Mouse (Mus musculus): ENCODE results near the gene Stbd1. TPM values are rescaled to one million over a fixed set of nuclear protein-coding genes. Genes with fewer than 3 reads are reported as not detected.

Stbd1 gene
- polyA plus RNA-seq, 1 experiment: 1.9 TPM

- Histone ChIP-seq H3K27ac (ENCODE audit: control insufficient read depth, insufficient read depth, low read depth, low read length) (no peak overlapping the region), H3K36me3 (ENCODE audit: control insufficient read depth, insufficient read depth, low read length) (no peaks in the 10 kb centered on the region; the same call in 1 of the 2 replicates), H3K27me3 (ENCODE audit: control insufficient read depth, insufficient read depth, low read length) (no peaks in the 10 kb centered on the region), H3K4me1 (ENCODE audit: control insufficient read depth, insufficient read depth, low read length) (peaks cover 10% of the 10 kb centered on the region), H3K4me3 (ENCODE audit: control insufficient read depth, low read depth, low read length) (no peak overlapping the region)
- TF ChIP-seq CTCF (IDR thresholded peaks at IDR 0.05; ENCODE audit: control insufficient read depth, insufficient read depth, insufficient replicate concordance, low read depth, low read length): no peak
These were observed 1.8 kb downstream of the Stbd1 start for GRCm38 (mm10) chr5:92604452-92605247.

DNA sequence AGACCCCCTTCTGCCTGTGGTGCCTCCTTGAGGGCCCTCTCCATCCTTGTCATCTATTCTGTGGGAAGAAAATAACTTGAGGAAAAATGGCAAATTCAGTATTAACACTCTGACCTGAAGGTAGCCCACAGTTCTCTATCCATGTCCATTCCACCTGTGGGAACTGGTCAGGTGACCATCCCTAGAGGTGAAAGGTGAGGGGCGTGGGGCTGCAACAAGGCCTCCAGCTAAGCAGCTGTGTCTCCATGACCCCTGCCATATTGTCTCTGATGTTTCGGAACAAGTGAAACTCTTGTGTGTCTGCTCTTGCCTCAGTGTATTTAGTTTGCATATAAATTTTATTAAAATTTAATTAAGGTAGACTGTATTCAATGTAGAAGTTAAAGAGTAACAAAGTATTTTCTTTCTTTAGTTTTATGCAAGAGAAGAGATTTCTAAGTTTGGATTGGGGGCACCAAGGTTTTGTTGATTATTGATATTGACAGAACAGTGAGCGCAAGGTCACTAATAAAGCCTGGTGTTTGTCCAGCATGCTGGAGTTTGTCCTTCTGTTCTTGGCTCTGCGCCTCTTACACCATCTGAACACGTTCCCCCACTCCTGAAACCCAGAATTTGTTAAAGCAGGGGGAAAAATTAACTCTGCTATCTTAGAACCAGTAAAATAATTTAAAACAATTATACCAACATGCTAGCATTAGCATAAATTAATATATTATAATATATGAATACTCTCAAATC is 4.8 kb downstream of the Stbd1 start:
- Histone ChIP-seq H3K27me3 (ENCODE audit: control insufficient read depth, insufficient read depth, low read length) (no peaks in the 10 kb centered on the region), H3K4me3 (ENCODE audit: control insufficient read depth, low read depth, low read length) (no peak overlapping the region)
- TF ChIP-seq CTCF (IDR thresholded peaks at IDR 0.05; ENCODE audit: control insufficient read depth, insufficient read depth, insufficient replicate concordance, low read depth, low read length) (no peak), POLR2A (IDR thresholded peaks at IDR 0.05; ENCODE audit: control insufficient read depth, low read depth, low read length) (no peak)

GRCm38 (mm10) chr5:92612756-92613155 is 9.9 kb downstream of the Stbd1 start:
- no peak overlapping the region for H3K27ac ChIP-seq (ENCODE audit: control insufficient read depth, insufficient read depth, low read depth, low read length)
- H3K27me3 ChIP-seq (ENCODE audit: control insufficient read depth, insufficient read depth, low read length): no peaks in the 10 kb centered on the region
- peaks cover 2% of the 10 kb centered on the region for H3K36me3 ChIP-seq (ENCODE audit: control insufficient read depth, insufficient read depth, low read length)
- no peak overlapping the region for H3K4me3 ChIP-seq (ENCODE audit: control insufficient read depth, low read depth, low read length)
- H3K4me1 ChIP-seq (ENCODE audit: control insufficient read depth, insufficient read depth, low read length): no peaks in the 10 kb centered on the region
- no peak for TF ChIP-seq POLR2A (IDR thresholded peaks at IDR 0.05; ENCODE audit: control insufficient read depth, low read depth, low read length)
- no peak for TF ChIP-seq CTCF (IDR thresholded peaks at IDR 0.05; ENCODE audit: control insufficient read depth, insufficient read depth, insufficient replicate concordance, low read depth, low read length)

More for the DNA sequence above, 4.8 kb downstream of the Stbd1 start:
- Histone ChIP-seq H3K36me3 (ENCODE audit: control insufficient read depth, insufficient read depth, low read length) (peaks cover 2% of the 10 kb centered on the region), H3K27ac (ENCODE audit: control insufficient read depth, insufficient read depth, low read depth, low read length) (no peak overlapping the region), H3K4me1 (ENCODE audit: control insufficient read depth, insufficient read depth, low read length) (peaks cover 9% of the 10 kb centered on the region)

DNA sequence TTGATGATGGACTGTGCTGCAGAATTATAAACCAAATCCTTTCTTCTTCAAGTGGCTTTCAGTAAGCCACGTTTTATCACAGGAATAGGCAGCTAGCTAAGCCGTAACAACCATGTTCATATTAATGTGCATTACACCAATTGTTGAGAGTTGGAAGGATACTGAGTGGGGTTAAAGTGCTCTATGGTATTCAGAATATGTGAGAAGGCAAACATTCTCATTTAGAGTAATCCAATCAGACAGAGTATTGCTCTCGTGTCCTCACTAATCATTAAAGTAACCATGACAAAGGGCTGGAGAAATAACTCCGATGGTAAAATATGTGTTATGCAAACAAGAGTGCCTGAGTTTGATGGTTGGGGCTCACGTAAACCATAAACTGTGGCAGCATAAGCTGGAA is 19.0 kb downstream of the Stbd1 start:
- no peaks in the 10 kb centered on the region for H3K27me3 ChIP-seq (ENCODE audit: control insufficient read depth, insufficient read depth, low read length)
- H3K27ac ChIP-seq (ENCODE audit: control insufficient read depth, insufficient read depth, low read depth, low read length): no peak overlapping the region
- no peaks in the 10 kb centered on the region for H3K4me1 ChIP-seq (ENCODE audit: control insufficient read depth, insufficient read depth, low read length)
- peaks cover 4% of the 10 kb centered on the region; the same call in 1 of the 2 replicates for H3K36me3 ChIP-seq (ENCODE audit: control insufficient read depth, insufficient read depth, low read length)
- H3K4me3 ChIP-seq (ENCODE audit: control insufficient read depth, low read depth, low read length): no peak overlapping the region
- TF ChIP-seq POLR2A (IDR thresholded peaks at IDR 0.05; ENCODE audit: control insufficient read depth, low read depth, low read length) (no peak), CTCF (IDR thresholded peaks at IDR 0.05; ENCODE audit: control insufficient read depth, insufficient read depth, insufficient replicate concordance, low read depth, low read length) (no peak)

DNA sequence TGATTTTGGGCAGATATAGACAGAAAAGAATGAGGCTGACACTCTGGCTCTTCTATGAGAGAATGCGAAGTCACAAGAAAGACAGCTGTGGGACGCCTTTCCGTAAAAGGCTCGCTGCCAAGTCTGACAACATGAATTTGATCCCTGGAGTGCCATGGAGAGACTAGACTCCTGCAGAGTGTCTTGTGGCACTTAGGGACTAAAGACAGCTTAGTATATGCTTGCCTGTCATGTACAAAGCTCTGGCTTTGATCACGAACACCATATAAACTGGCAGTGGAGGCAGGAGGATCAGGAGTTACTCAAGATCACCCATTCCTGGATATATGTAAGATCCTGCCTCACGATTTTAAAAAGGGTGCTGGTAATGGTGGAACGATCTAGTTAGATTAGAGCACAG is 25.1 kb downstream of the Stbd1 start:
- no peaks in the 10 kb centered on the region for H3K27me3 ChIP-seq (ENCODE audit: control insufficient read depth, insufficient read depth, low read length)
- no peak overlapping the region for H3K4me3 ChIP-seq (ENCODE audit: control insufficient read depth, low read depth, low read length)
- no peaks in the 10 kb centered on the region for H3K4me1 ChIP-seq (ENCODE audit: control insufficient read depth, insufficient read depth, low read length)
- no peak overlapping the region for H3K27ac ChIP-seq (ENCODE audit: control insufficient read depth, insufficient read depth, low read depth, low read length)
- no peak for TF ChIP-seq CTCF (IDR thresholded peaks at IDR 0.05; ENCODE audit: control insufficient read depth, insufficient read depth, insufficient replicate concordance, low read depth, low read length)
- TF ChIP-seq POLR2A (IDR thresholded peaks at IDR 0.05; ENCODE audit: control insufficient read depth, low read depth, low read length): no peak
- H3K36me3 ChIP-seq (ENCODE audit: control insufficient read depth, insufficient read depth, low read length): peaks cover 2% of the 10 kb centered on the region

DNA sequence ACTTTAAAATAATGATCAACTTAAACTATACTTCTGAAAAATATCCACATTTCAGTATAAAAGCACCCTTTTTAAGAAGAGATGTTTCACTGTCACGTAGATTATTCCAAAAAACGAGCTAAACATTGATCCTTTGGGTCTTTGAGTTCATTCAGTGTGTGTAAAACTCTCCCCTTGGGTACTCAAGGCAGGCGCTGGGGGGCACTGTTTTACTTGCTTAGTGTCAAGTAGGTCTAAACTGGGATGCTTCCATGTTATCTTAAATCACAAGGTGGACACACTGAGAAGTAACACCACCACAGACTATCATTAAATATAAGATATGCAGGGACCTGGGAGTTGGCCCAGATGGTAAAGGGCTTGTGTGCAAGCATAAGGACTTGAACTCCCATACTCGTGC is 30.7 kb downstream of the Stbd1 start:
- H3K36me3 ChIP-seq (ENCODE audit: control insufficient read depth, insufficient read depth, low read length): no peaks in the 10 kb centered on the region; the same call in none of the 2 replicates
- TF ChIP-seq CTCF (IDR thresholded peaks at IDR 0.05; ENCODE audit: control insufficient read depth, insufficient read depth, insufficient replicate concordance, low read depth, low read length) (no peak), POLR2A (IDR thresholded peaks at IDR 0.05; ENCODE audit: control insufficient read depth, low read depth, low read length) (no peak)
- no peaks in the 10 kb centered on the region for H3K4me1 ChIP-seq (ENCODE audit: control insufficient read depth, insufficient read depth, low read length)
- no peaks in the 10 kb centered on the region for H3K27me3 ChIP-seq (ENCODE audit: control insufficient read depth, insufficient read depth, low read length)
- no peak overlapping the region for H3K4me3 ChIP-seq (ENCODE audit: control insufficient read depth, low read depth, low read length)
- no peak overlapping the region for H3K27ac ChIP-seq (ENCODE audit: control insufficient read depth, insufficient read depth, low read depth, low read length)

- peaks cover 1% of the 10 kb centered on the region for H3K36me3 ChIP-seq (ENCODE audit: control insufficient read depth, insufficient read depth, low read length)
- no peak overlapping the region for H3K27ac ChIP-seq (ENCODE audit: control insufficient read depth, insufficient read depth, low read depth, low read length)
- no peaks in the 10 kb centered on the region for H3K4me1 ChIP-seq (ENCODE audit: control insufficient read depth, insufficient read depth, low read length)
- H3K27me3 ChIP-seq (ENCODE audit: control insufficient read depth, insufficient read depth, low read length): no peaks in the 10 kb centered on the region
- no peak for TF ChIP-seq CTCF (IDR thresholded peaks at IDR 0.05; ENCODE audit: control insufficient read depth, insufficient read depth, insufficient replicate concordance, low read depth, low read length)
- no peak for TF ChIP-seq POLR2A (IDR thresholded peaks at IDR 0.05; ENCODE audit: control insufficient read depth, low read depth, low read length)
- no peak overlapping the region for H3K4me3 ChIP-seq (ENCODE audit: control insufficient read depth, low read depth, low read length)
These were observed 32.1 kb downstream of the Stbd1 start for GRCm38 (mm10) chr5:92634916-92635315.

Data from testis, adult 2 months (tissue).